Mouse (Mus musculus) embryo, embryonic 11.5 days (tissue): ENCODE measurements around the gene Atrnl1.
A peak's percentile ranks its signal among the peaks of the same experiment; 100 is the strongest.
"Not testable (repeated sequence)": the region's sequence is repeated elsewhere in the genome, so short reads cannot be mapped to it uniquely, and the experiment has no call there.

Experiments
- DNase-seq: peaks from one replicate; pipeline ENCODE4 v3.0.0-alpha.2; 2012; ENCODE audit warnings: low read depth, low spot score

Gene Atrnl1

DNA sequence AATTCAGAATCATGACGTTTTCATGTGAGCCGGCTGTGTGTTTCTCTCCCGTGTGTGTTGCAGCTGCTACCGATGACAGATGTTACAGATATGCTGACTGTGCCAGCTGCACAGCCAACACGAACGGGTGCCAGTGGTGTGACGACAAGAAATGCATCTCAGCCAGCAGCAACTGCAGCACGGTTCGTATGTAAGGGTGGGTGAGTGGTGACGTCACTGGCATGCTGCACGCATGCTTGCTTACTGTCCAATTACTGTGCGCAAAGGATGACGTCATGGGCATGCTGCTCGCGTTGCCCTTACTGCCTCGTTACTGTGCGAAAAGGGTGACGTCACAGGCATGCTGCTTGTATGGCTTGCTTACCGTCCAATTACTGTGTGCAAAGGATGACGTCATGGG is 75.8 kb downstream of the Atrnl1 start:
- no peak for DNase-seq

DNA sequence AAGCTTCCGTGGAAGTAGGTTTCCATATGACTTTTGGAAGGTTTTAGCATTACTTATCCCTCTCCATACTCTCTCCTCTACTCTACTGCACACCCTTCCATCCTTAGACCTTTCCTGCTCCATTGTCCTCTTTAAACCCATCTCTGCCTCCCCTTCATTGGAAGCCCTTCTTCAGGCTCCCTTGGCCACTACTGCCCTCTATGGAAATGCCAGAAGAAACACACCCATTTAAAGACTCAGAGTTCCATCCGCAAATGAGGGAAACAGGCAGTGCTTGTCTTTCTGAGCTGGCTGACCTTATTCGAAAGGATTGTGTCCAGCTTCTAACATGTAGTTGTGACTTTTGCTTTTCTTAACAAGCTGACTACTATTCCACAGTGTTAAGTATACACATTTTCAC is 81.7 kb downstream of the Atrnl1 start:
- DNase-seq, result no peak

DNA sequence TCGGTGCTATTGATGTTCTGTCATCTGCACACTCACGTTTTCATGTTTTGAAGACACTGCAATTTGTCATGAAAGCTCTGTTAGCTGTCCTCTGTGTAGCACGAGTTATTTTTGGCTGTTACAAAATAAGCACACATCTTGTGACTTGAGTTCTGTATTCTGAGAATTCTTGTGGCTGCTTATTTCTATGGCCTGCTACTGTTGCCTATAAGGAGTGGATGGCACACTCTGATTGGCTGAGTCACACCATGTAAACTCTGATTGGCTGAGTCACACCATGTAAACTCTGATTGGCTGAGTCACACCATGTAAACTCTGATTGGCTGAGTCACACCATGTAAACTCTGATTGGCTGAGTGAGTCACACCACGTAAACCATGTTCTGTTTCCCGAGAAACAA is 85.9 kb downstream of the Atrnl1 start:
- DNase-seq, result not testable (repeated sequence)

DNA sequence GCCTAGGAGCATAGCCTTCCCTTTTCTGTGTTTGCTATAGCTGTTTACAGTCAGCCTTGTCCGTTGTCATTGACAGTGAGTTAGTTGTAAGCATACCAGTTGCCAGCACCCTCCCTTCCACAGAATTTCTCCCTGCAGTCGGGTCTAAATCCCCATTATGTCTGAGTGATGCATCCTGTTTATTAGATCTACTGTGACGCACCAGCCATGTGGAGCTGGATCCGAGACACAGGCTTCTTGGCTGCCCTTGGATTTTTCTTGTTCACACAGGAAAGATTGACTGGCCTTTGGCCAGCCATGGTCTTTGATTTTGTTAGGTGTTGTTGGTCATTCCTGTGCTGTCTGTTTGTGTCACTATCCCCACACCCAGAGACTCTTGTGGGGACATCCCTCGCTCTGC is 102.3 kb downstream of the Atrnl1 start:
- no peak for DNase-seq

DNA sequence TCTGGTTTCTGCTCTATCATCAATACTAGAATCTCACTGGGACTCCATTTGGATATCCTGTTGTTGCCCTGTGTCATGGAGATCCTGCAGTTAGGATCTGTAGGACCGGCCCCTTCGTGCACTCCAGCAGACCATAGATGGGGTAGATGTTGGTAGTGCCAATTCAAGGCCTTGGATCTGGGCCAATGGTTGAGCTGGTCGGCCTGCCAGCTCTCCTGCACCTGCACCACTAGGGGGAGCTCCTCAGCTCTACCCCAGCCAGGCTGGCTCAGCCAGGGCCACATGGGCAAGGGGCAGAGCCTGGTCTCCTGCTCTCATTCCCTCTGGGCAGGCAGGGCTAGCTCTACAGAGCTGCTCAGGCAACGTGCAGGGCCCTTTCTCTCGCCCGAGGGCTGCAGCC is 114.1 kb downstream of the Atrnl1 start:
- no peak for DNase-seq

DNA sequence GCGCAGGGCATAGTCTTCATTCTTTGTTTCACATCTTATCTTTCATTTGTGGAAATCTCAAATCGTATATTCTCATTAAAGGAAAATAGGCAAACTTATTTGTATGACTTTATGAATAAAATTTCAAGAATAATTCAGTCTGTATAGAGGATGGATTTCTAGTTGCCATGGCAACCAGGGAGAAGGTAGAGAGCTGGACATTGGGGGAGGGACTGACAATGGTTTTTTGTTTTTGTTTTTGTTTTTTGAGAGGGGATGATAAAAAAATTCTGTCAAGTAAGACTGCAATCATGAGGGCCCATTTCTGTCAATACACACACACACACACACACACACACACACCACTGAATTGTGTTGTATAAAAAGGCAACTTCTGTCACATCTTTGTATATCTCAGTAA is 114.5 kb downstream of the Atrnl1 start:
- DNase-seq, result no peak

DNA sequence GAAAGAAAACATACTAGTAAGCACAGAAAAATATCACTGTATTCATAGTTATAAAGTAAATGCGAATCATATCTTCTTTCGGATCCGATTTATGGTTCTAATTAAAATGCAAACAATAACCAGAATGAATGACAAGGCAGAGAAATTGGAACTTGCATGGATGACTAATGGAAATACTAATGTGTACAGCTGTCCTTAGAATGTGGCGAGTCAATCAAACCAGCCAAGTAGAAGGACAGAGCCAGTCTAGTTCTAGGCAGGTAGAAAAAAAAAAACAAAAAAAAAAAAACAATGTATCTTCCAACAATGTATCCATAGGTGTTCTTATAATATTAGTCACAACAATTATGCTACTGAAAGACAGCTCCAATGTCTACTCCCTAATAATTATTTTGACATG is 116.2 kb downstream of the Atrnl1 start:
- DNase-seq, result no peak

DNA sequence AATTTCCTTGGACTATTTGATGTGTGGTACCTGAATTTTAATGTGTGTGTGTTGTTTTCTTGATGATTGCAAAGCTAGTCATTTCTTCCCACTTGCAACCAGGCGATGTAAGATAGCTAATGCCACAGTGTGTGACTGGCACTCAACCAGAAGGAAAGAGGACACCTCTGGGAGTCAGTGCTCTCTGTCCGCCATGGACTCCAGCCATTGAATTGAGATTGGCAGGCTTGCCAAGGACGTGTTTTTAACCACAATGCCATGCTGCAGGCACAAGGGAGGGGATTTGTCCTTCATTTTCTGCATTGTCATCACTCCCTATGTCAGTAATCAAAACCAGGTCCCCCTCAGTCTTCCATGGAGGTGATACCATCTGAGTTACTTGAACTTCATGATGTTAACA is 126.6 kb downstream of the Atrnl1 start:
- DNase-seq, result no peak

DNA sequence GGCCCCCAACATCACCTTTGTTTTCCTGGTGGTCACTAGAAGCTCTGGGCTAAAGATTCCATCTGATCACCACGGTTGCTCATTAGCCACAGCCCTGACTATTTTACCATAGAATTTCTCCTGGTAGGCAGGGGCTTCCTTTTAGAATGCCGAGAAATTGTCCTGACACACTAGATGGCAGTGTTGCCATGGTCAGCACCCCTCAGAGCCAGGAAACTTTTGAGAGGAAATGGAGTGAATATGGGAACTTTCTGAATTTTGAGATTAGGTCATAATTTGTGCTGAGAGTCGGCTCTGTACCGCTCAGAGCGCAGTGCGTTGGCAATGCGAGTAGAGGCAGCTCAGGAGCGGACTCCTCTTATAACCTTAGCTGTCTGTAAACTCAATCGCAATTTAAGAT is 134.7 kb downstream of the Atrnl1 start:
- peak; percentile 36 for DNase-seq

DNA sequence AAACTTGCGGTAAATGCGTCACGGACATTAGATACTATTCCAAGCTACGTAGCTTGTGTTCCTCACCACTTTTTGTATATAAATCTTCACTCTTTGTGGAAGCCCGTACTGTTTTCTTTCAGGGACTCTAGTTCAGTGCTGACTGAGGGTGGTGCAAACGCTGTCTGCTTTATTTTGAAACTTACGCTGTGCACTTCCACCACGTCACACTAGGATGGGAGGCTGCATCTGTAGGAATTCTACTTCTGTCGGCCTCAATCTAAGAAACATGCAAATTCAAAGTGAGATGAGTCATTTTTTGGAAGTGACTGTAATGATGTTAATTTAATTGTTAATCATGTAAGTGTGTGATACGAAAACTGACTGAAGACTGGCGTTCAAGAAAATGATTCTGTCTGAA is 135.7 kb downstream of the Atrnl1 start:
- no peak for DNase-seq

DNA sequence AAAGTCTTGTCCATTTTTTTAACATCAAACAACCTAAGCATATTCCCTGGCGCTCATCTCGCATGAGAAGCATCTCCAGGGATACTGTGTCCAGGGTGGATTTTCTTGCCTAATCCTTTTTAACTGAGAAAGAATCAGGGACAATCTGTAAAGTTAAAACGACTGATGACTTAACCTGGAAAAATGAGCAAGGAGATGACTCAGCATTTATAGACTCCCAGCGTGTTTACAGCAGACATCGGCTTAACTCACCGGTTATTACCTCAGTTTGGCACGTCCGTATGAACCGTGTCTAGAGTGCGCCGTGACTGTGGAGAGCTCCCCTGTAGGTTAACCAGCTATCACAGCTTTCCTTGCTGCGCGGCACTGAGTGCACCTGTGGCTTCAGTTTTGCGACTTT is 141.4 kb downstream of the Atrnl1 start:
- no peak for DNase-seq

DNA sequence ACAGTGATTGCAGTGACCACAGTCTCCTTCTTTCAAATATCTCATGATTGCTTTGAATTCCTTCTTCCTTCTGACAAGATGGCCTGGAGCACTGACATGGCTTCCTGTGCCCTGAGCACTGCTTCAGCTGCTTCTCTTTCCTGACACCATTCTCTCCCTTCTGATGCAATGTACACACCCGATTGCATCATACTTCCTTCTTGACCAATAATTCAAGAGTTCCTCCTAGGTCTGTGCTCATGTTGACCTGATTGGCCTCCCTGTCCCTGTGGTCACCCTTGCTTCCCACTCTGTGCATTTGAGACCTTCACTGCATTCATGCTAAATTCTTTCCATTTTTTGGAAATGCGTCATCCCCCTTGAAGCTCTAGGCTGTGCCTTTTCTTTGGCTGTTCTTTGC is 151.7 kb downstream of the Atrnl1 start:
- DNase-seq, result no peak

DNA sequence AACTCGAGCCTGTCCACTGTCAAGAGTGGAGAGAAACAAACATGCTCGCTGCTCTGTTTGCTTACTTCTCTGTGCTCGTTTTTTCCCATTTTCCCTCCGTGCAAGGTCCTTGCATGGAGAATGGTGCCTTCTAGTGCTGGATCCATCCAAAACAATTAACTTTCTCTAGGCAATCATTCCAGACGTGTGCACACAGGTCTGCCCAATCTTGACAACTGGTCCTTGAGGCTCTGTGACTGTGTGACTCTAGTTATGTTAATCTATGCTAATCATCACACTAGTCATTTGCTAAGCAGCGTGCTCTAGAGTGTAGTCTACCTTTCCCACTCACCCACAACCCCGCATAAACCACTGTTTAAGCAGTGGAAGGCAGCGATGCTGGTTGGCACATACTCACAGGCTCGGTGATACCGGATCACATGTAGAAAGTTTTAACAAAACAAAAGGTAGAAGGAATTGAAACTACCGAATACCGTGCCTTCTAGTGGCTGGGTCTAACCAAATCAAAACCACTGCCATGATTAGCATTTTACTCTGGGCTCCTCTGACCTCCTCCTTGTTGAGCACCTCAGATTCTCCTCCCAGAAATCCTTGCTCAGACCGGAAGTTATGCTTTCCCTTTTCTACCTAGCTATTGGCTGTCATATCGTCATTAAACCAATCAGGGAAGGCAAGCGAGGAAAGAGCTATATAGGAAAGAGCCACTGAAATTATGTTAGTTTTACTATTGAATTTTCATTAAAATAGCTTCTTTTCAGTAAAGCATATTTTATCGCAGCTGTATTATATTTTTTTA is 153.9 kb downstream of the Atrnl1 start:
- DNase-seq, result no peak

DNA sequence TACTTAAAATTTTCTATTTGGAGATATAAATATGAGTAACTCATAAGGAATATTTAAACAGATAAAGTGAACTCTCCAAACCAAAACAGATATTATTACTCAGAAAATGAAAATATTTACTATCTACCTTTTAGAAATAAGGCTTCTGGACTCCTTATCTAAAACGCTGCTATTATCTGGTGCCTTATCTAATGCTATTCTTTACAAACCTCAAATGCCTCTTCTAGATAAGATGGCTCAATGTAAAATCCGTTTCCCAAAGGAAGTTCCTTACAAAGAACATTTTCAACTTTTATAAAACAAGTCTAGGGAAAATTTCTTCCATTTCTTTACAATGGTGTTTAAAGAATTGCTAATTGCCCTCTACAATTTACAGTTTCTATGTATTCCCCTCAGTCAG is 156.2 kb downstream of the Atrnl1 start:
- DNase-seq, result no peak

DNA sequence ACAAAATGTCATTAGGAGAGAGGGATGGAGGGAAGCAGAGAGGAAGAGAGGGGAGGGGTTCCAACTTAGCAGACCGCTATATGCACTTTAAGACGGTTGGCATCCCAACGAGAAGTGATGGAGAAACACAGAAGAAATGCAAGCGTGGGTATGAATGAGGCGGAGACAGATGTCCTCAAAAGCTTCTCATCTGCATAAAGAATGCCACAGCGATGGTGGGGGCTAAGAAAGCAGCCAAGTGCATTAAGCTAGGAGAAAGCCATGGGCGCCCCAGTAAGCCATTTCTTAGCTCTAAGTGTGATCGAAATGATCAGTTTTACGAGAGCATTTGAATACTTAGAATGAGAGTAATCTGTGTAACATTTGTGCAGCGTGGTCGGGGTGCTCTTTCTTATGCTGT is 157.8 kb downstream of the Atrnl1 start:
- DNase-seq, result no peak

DNA sequence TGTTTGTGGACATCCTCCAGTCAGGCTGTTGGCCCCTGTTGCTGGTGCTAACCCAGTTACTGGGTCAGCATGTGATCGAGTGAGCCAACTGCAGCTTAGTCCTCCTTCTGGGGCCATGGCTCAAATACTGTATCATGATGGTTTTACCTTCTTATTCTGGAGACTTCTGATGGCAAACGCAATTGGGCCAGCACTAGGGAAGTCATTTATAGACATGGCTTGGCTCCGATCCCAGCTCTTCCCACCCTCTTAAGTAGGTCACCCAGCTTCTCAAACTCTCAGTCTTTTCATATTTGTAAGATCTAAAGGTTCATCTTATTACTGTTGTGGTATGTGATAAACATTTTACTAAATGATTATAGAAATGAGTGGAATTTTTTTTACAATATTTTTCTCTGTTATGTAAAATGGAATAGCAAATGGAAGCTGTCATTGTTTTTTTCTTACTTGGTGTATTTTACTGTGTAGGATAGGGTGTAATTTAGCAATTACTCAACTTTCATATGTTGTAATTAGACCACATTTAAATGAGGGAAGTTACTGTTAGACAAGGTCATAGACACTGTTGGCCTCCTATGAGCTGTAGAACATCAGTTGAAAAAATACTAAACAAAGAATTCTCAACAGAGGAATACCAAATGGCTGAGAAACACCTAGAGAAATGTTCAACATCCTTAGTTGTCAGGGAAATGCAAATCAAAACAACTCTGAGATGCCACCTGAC is 171.7 kb downstream of the Atrnl1 start:
- no peak for DNase-seq

DNA sequence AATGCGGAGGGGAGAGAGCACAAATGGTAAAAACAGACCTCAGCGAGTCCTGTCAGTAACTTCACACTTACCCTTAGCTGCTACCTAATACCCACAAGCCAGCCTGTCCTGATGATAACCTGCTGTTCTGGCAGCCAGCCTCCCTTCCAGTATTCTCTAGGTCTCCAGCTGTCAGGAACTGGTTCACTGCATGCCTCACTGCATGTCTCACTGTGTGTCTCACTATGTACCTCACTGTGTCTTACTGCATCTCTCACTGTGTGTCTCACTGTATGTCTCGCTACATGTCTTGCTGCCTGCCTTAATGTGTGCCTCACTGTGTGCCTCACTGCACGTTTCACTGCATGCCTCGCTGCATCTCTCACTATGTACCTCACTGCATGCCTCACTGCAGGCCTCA is 175.9 kb downstream of the Atrnl1 start:
- no peak for DNase-seq

DNA sequence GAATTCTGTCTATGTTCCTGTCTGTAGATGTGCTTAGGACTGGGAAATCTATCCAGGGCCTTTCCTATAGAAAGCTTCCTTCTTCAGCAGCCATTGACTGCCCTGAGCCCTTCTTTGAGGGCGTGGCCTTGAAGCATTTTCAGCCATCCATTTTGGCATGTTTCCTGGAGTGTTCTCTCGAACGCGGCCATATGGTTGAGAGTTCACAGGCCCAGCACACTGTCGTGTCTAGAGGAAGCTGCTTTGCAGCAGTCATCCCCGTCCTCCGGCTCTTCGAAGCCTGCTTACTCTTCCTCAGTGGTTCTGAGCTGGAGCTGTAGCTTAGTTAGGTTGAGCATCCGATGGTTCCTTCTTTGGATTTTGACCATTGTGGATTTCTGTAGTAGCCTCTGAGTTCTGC is 191.4 kb downstream of the Atrnl1 start:
- DNase-seq, result no peak

DNA sequence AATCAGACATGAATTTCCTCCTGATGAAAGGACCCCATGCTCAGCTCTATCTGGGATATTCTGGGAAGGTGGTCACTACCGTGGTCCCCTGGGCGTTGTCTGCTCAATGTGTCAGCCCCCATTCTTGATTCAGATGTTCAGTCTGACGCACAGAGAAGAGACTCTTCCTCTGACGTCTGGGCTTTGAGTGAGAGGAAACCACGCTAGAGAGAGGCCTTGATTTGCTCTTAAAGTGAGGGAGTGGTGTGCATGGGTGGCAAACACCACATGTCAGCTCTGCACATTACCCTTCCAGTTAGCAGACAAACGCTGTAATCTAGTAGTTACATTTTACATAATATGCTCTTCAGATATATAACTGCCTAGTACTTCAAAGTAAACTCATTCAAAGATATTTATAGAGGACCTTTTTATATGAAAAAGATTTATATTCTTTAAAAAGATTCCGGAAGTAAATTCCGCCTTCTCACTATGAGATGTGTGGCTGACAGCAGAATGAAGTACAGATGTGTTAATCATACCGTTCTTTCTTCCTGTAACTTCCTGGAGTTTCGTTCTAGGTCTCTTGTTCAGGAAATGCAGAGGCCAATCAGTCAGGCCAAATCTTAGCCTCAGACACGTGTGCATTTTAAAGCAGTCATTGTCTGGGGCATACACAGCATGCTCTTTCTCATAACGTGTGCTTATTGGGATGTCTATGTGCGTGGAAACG is 192.1 kb downstream of the Atrnl1 start:
- DNase-seq, result no peak

DNA sequence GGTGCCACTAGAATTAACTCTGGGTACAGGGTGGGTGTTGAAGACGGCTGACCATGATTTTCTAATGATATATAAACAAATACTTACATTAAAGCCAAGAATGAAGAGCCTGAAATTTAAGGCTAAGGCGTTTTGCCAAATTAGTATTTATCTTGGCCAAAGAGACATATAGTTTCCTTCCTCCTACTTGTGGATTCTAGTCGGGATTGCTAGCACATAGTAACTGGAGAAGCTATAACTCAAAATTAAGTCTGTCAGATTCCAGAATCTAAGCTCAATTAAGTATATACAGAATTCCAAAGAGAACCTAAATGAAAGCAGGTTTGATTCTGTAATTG is 192.6 kb downstream of the Atrnl1 start:
- no peak for DNase-seq

DNA sequence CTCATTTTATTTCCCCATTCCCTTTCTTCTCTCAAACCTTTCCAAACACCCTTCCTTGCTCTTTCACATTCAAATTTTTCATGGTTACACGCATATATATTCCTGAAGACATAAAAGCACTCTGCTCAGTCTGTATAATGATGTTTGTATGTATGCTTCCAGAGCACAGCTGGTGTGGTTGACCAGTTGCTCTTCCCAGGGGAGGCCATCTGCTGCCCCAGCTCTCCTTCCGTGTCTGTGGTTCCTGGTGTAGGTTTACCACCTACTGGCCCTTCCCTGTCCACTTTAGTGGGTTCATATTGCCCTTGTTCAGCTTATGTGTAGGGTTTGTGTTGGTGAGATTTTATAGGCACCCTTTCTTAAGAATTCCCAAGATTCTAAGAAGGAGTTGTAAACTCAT is 197.5 kb downstream of the Atrnl1 start:
- DNase-seq, result no peak

DNA sequence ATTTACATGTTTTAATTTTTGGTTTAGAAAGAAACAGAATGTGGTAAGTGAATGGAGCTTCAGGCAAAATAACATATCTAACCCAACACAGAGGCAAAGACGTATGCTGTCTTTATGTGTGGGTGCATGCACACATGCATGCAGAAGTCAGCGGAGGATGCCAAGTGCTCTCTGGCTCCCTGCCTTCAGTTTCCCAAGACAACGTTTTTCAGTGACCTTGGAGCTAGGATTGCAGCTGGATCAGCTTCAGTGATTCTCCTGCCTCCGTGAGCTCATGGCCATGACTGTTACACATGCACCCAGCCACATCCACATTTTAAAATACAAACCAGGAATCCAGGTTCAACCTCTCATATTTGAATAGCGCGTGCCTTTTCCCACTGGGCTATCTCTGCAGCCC is 203.5 kb downstream of the Atrnl1 start:
- DNase-seq, result no peak
